Mouse (Mus musculus) ES-E14 (cell line): Measurements from ENCODE around the gene Lama2.

Experiments
- CHD2 ChIP-seq: IDR thresholded peaks from 2 replicates; pipeline ENCODE4 v1.6.1; 2014; ENCODE audit warnings: mild to moderate bottlenecking, low read depth, low read length, inconsistent platforms
- HCFC1 ChIP-seq: IDR thresholded peaks from 2 replicates; pipeline ENCODE4 v1.6.1; 2012; ENCODE audit warnings: low read length, inconsistent platforms, borderline replicate concordance; ENCODE audit not compliant: insufficient read depth
- MAFK ChIP-seq: IDR thresholded peaks from 2 replicates; pipeline ENCODE4 v1.6.1; 2014; ENCODE audit warnings: mild to moderate bottlenecking, low read depth, low read length, inconsistent platforms; ENCODE audit not compliant: insufficient read depth
- ZC3H11A ChIP-seq: IDR thresholded peaks from 2 replicates; pipeline ENCODE4 v1.6.1; 2012; ENCODE audit warnings: low read depth, mild to moderate bottlenecking, inconsistent platforms, low read length, borderline replicate concordance
- ZNF384 ChIP-seq: IDR thresholded peaks from 2 replicates; pipeline ENCODE4 v1.6.1; 2012; ENCODE audit warnings: low read depth, low read length, inconsistent platforms

- TF ChIP-seq ZC3H11A (no peak), ZNF384 (no peak), CHD2 (no peak), HCFC1 (no peak), MAFK (no peak)
Measured at GRCm38 (mm10) chr10:27378286-27378685, 241.3 kb downstream of the Lama2 start.
